Mouse (Mus musculus) layer of hippocampus, adult 9-11 months (tissue): ENCODE results near the gene Thnsl2.

ENCODE experiments used
- DNase-seq: peaks from one replicate; pipeline ENCODE4 v3.0.0; 2022

Gene Thnsl2

DNA sequence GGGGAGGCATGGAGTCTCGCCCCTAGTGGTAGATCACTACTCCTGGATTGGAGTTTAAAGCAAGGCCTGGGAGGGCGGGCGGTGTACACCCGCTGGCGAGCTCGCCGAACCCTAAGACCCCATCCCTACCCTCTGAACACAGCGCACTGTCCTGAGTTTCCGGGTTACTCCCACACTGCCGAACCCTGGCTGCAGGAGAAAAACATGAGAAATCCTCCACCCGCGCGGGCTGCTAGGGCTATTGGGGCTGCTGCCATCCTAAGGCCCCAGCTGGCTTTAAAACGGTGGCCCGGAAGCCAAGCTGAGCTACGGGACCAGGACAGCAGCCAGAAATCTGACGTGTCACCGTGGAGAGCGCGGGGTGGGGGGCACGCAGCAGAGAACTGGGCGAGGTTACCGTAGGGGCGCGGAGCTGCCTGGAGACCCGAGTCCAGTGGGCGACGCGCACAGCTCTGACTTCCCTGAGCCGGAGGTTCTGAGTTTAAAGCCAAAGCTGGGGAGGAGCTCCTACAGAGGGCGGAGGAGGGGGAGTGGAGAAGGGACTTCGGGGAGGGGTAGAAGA, at the start of gene Thnsl2:
Gene Thnsl2, minus strand, starts transcription at position 546 of the 562 bp plus-strand sequence.
- peak; percentile 45 for DNase-seq

DNA sequence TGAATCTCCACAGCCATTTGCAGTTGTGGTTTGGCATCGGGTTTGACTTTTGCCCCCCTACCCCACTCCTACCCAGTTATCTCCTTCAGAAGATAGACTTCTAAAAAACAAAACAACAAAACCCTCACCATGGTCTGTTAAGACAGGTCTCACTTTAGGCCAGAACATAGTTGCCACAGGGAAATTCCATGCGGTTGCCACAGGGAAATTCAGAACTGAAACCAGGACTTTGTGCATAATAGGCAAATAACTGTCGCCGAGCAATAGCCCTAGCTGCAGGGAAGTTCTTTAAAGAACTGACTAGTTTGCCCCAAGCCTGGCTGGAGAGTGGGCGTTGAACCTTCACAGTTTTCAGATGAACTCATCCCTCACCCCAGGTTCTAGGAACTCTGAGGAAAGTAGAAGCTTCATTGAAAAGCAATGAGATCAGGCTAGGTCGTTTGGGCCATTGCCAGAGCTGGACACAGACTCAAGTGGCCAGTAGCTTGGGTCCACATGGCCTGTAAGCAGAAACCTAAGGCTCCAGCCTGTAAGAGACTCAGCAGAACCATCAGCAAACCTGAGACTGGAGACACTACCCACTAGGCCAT, 49.0 kb upstream of the Thnsl2 start:
- no peak for DNase-seq

- DNase-seq, result no peak
These were observed 46.3 kb upstream of the Thnsl2 start for GRCm38 (mm10) chr6:71190501-71190900.

DNA sequence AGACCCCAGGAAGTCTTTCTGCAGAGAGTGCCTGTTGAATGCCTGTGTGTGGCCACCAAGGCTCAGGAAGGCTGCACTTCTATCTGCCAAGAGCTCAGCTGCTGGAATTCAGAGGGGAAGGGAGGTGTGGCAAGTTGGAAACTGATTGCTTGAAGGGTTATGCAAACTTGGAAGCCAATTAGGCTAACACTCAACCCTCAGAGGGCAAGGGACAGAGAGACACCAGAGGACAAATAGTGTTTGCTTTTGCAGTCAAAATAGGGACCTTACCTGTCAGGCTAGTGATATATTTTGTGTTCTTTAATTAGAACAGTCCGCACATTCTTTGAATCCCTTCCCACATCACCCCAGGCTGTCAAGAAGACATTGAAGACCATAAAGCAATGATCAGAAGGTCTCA, 45.3 kb upstream of the Thnsl2 start:
- DNase-seq, result no peak

GRCm38 (mm10) chr6:71184941-71185604, 40.8 kb upstream of the Thnsl2 start:
- DNase-seq, result no peak

DNA sequence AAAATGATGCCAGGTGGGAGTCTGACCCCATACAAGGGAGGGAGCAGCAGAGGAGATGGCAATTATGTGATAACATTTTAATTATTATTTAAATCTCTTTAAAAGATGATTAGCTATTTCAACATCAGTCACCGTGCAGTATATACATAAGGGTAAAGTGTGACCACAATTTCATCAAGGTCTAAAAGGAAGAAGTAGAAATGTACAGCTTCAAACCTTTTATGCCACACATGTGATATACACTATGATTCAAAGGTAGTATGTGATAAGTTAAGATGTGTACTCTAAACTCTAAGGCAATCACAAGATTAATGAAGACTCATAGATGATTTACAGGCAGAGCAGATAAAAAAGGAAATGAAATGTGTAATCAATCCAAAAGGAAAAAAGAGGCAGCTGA, 36.4 kb upstream of the Thnsl2 start:
- DNase-seq, result no peak

GRCm38 (mm10) chr6:71172812-71173580, 28.8 kb upstream of the Thnsl2 start:
- no peak for DNase-seq

DNA sequence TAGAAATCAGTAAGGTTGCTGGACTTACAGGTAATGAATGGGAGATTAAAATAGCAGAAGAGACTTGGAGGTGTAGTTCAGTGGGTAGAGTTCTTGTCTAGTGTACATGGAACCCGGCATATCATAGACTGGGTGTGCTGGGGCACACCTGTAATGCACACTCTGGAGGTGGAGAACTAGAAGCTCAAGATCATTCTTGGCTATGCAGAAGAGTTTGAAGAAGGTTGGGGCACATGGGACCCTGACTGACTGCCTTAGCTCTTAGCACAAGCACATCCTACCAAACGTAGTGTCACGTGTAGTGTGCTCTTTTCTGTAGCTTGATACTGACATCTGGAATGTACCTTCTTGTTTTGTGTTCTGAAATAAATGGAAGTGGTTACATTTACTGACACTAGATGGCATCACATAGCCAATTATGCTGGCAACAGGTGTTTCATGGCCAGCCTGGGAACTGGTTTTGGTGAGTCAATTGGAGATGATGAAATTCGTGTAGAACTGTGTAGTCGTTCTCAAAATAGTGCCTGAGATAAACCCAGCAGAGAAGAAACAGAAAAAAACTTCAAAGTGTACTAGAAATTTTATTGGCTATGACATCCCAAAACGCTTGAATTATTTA, 22.4 kb upstream of the Thnsl2 start:
- DNase-seq, result peak; percentile 40

- DNase-seq, result no peak
These were observed 20.2 kb upstream of the Thnsl2 start for GRCm38 (mm10) chr6:71164394-71164793.

GRCm38 (mm10) chr6:71162269-71162668, 18.0 kb upstream of the Thnsl2 start:
- DNase-seq, result no peak

- DNase-seq, result no peak
These were observed 17.1 kb upstream of the Thnsl2 start for GRCm38 (mm10) chr6:71161290-71161689.

DNA sequence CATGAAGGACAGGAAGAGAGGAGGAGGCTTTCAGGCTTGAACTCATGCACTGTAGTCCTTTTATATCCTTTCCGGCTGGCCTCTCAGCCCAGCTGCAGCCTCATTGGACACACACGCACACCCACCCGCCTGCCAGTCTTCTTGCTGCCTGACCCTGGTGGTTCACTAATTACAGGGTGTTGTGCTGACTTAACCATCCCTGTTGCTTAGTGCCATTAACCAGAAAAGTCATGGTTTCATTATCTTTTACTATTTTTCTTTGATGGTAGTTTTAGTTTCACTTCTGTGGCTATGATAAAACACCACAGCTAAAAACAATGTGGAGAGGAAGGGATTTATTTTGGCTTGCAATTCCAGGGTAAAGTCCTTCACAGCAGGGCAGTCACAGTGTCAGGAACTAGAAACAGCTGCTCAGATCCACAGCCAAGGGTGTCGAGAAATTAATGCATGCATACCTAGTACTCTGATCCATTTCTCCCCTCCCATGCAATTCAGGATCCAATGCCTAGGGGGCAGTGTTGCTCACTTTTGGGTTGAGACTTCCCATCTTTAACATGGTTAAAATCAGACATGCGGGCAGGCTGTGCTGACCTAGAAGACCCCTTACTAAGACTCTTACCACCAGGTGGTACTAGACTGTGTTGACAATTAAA, 12.6 kb upstream of the Thnsl2 start:
- no peak for DNase-seq

DNA sequence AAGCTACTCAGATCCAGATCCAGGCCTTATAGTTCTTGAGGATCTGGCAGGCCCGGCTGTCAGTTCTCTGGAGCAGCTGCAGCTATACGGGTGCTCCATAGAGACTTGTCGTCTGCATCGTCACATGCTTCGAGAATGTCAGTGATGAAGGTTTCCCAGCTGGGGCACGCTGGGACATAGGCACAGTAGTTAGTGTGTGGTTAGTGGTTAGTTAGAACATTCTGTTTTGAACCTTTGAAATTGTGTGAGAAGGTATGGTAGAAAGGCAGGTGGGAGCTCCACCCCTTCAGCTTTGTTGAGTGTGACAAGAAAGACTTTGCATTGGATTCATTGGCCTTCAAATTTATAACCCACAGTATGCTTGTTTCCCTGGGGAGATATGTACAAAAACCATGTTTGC, 10.6 kb upstream of the Thnsl2 start:
- no peak for DNase-seq

DNA sequence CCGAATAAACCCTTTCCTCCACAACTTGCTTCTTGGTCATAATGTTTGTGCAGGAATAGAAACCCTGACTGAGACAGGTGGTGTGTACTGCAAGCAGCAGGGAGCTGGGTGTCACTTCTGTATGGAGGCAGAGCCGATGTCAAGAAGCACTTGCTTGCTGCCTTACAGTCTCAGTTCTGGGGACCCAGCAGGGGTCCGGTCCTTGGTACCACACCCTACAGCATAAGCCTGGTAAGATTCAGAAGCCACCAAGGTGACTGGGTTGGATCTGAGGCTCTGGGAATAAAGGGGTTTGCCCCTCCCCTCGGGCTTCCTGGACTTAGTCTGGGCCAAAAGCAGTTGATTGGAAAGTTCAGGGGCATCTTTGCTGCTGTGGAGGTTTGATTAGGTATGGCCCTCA, 9.2 kb upstream of the Thnsl2 start:
- no peak for DNase-seq

- DNase-seq, result no peak
These were observed 6.9 kb upstream of the Thnsl2 start for GRCm38 (mm10) chr6:71151098-71151497.

- DNase-seq, result no peak
These were observed 5.3 kb upstream of the Thnsl2 start for GRCm38 (mm10) chr6:71149534-71149933.

GRCm38 (mm10) chr6:71148336-71148735, 4.1 kb upstream of the Thnsl2 start:
- DNase-seq, result no peak

GRCm38 (mm10) chr6:71145288-71145989, 1.2 kb upstream of the Thnsl2 start:
- no peak for DNase-seq

DNA sequence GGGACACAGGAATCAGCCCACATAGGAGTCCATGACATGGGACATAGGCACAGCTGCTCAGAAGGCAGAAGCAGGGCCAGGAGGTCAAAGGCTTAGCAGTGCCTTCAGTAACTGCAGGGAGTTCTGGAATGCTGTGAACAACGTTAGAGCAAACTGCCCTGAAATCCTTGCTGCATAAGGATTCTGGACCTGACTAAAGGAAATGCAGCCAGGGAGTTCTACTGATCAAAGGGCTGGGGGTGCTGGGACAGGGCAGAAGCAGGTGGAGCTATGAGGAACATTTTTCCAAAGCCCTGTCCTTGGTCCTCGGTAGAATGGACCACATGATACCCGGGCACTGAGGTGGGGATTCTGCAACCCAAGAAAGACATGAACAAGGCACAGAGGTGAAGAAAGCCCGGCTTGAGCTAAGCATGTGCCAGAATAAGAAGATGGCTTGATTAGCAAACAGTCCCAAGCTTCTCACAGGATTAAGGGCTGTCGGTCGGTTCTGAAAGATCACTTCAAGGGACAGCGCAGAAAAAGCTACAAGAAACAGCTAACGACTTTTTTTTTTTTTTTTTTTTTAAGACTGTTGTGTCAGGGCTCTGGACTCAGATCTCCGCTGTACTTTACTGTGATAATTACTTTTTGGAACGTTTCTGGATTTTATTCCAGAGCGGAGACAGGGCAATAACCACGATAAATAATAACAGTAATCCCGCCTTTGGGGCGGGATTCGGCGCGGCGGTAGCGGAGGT, 915 bp downstream of the Thnsl2 start:
- DNase-seq, result no peak

DNA sequence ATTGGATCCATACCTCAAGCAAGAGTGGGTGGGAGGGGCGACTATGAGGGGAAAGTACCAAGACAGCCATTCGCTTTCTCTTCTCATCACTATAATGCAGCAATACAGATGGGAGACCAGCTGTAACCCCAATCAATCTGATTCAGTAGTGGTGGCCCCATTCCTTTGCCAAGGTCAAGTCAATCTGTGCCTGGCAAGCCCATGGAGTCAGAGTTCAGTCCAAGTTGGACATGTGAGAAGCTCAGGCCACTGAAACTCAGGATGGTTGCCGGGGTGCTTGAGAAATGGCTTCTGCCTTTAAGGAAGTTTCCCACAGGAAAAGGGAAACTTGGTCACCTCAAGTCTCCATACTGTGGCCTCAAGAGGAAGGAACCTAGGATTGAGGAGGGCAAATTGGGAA, 9.2 kb downstream of the Thnsl2 start:
- DNase-seq, result no peak

DNA sequence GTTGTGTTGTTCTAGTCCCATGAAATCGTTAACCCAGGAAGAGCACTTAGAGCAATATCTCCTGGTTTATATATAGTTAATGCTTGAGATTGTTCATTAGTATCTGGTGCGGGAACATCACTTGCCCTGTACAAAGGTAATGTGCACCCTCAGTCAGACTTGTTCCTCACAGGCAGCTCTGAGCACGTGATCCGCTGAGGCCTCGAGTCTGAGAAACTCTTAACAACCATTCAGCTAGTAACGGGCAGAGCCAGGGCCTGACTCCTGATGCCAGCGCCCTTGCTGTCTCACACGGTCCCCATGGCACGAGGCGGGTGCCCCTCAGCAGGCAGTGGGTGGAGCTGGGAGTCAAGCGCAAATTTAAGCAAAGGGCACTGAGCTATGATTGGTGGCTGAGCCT, 10.7 kb downstream of the Thnsl2 start:
- no peak for DNase-seq
